Mouse (Mus musculus) hindbrain, embryonic 13.5 days (tissue): Measurements from ENCODE around the gene Gm49383. TPM values are rescaled to one million over a fixed set of nuclear protein-coding genes. Genes with fewer than 3 reads are reported as not detected.
"Not testable (repeated sequence)": the region's sequence is repeated elsewhere in the genome, so short reads cannot be mapped to it uniquely, and the experiment has no call there.

ENCODE experiments used
- ATAC-seq: fragments of 200-750 bp; cut with Nextera tagmentation; 2 replicates; pipeline ENCODE4 v1.8.0; 2017; ENCODE audit warnings: moderate TSS enrichment; ENCODE audit not compliant: low FRiP score
- H3K27ac ChIP-seq: fragments of 300-500 bp; sonication (generic); 2 replicates; pipeline ENCODE4 v1.5.1; 2015; ENCODE audit warnings: inconsistent platforms, mild to moderate bottlenecking, moderate library complexity
- H3K27me3 ChIP-seq: fragments of 300-500 bp; sonication (generic); 2 replicates; pipeline ENCODE4 v1.6.1; 2015; ENCODE audit warnings: mild to moderate bottlenecking, inconsistent platforms
- H3K36me3 ChIP-seq: fragments of 300-500 bp; sonication (generic); 2 replicates; pipeline ENCODE4 v1.6.1; 2015; ENCODE audit warnings: mild to moderate bottlenecking, inconsistent platforms
- H3K4me1 ChIP-seq: fragments of 300-500 bp; sonication (generic); replicated peaks from 2 replicates; pipeline ENCODE4 v1.6.1; 2015; ENCODE audit warnings: inconsistent platforms
- H3K4me2 ChIP-seq: fragments of 300-500 bp; sonication (generic); 2 replicates; pipeline ENCODE4 v1.6.1; 2015; ENCODE audit warnings: inconsistent platforms, mild to moderate bottlenecking, moderate library complexity
- H3K4me3 ChIP-seq: fragments of 300-500 bp; sonication (generic); 2 replicates; pipeline ENCODE4 v1.5.1; 2015; ENCODE audit warnings: mild to moderate bottlenecking, inconsistent platforms
- H3K9ac ChIP-seq: fragments of 300-500 bp; sonication (generic); 2 replicates; pipeline ENCODE4 v1.6.1; 2015; ENCODE audit warnings: mild to moderate bottlenecking, inconsistent platforms
- H3K9me3 ChIP-seq: fragments of 300-500 bp; sonication (generic); 2 replicates; pipeline ENCODE4 v1.6.1; 2016; ENCODE audit warnings: inconsistent platforms
- WGBS: fragments of 180-500 bp; shearing (Covaris S2); methylation state at CpG from one replicate; pipeline ENCODE4 v1.1.7; 2015; 5-methylcytosine and 5-hydroxymethylcytosine counted together
- polyA plus RNA-seq: library from polyadenylated mRNA; unstranded; fragments of >200 nt; fragmentation: Nextera tagmentation; extraction: Ambion mirVana; gene quantifications from 2 replicates; pipeline ENCODE4 v1.2.1, GENCODE M21; 2015

The Gm49383 gene
- polyA plus RNA-seq, 1 experiment from 2014 or later = 18.8 TPM

- Histone ChIP-seq H3K9me3 (no peaks in the 10 kb centered on the region), H3K27me3 (no peaks in the 10 kb centered on the region), H3K4me3 (no peak overlapping the region), H3K36me3 (no peaks in the 10 kb centered on the region), H3K4me2 (no peak overlapping the region), H3K4me1 (peaks cover 9% of the 10 kb centered on the region), H3K27ac (no peak overlapping the region), H3K9ac (no peak overlapping the region)
- 86% methylated on average over 2 of the region's 2 CpGs for WGBS
- ATAC-seq = no peak
Measured at GRCm38 (mm10) chr12:69171307-69171706, 25.6 kb downstream of the Gm49383 start.

DNA sequence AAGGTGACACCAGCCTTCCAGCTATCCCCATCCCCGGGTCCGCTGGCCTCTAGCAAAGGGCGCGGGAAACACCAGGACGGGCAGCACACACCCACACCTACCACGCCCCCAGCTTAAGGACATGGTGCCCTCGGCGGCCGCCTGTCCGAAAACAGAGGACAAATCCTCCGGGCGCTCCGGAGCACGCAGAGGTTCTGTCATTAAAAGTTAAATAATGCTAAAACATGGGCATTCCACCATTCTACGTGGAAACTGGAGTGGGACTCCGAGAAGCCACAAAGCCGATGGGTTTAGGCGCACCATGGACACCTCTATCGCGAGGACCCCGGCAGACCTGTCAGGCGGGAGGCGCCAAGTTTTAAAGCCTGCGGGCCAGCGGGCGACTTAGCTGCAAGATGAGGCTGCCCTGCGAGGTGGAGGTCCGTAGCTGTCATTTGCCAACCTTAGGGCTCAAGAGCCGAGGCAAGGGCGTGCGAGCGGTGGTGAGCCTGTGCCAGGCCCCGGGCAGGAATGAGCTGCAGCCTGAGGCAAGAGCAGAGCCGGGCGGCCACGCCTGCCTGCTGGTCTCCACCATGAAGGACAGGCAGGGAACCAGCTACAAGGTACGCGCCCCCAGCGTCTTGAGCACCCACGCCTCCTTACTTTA is 28.3 kb downstream of the Gm49383 start, which contains the start of gene Lrr1:
Gene Lrr1 (plus strand): TSS at position 354 of the 646 bp plus-strand sequence.
- peak within 1 kb of the TSS; percentile 66 for H3K4me3 ChIP-seq
- whole genome bisulfite sequencing = under 1% methylated on average over 40 of the region's 40 CpGs
- no peaks in the 10 kb centered on the region for H3K27me3 ChIP-seq
- peak within 1 kb of the TSS; percentile 97 for H3K4me2 ChIP-seq
- peak within 1 kb of the TSS; percentile 77 for H3K27ac ChIP-seq
- H3K36me3 ChIP-seq = no peaks in the 10 kb centered on the region
- ATAC-seq = peak; percentile 94
- H3K9ac ChIP-seq = peak within 1 kb of the TSS; percentile 72
- H3K9me3 ChIP-seq = no peaks in the 10 kb centered on the region
- peaks cover 9% of the 10 kb centered on the region for H3K4me1 ChIP-seq

GRCm38 (mm10) chr12:69167656-69168460 is 29.0 kb downstream of the Gm49383 start:
- Histone ChIP-seq H3K4me2 (peak overlapping the region; percentile 97), H3K4me1 (peaks cover 9% of the 10 kb centered on the region), H3K9me3 (no peaks in the 10 kb centered on the region), H3K4me3 (peak overlapping the region; percentile 66), H3K9ac (peak overlapping the region; percentile 72), H3K36me3 (no peaks in the 10 kb centered on the region), H3K27ac (peak overlapping the region; percentile 77), H3K27me3 (no peaks in the 10 kb centered on the region)
- 7% methylated on average over 18 of the region's 18 CpGs for WGBS
- peak; percentile 73 for ATAC-seq

DNA sequence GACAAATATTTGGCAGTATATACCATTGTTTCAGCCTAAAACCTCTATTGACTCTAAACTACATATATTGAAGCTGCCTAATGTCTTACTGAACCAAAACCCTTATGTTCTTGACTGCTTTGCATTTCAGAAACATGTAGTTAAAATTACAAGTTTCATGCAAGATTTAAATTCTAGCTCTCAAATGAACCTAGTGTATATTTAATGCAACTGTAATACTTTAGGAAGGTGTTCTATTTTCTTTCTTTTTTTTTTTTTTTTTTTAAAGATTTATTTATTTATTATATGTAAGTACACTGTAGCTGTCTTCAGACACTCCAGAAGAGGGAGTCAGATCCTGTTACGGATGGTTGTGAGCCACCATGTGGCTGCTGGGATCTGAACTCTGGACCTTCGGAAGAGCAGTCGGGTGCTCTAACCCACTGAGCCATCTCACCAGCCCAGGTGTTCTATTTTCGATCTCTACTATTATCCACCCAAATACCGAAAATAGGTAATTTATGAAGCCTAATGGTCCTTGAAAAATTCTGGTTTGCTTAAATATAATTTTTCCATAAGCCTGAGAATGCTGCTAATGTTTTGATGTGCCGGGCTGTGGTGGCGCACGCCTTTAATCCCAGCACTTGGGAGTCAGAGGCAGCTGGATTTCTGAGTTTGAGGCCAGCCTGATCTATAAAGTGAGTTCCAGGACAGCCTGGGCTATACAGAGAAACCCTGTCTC is 29.9 kb downstream of the Gm49383 start:
- H3K4me2 ChIP-seq, H3K4me3 ChIP-seq, H3K9me3 ChIP-seq, H3K27ac ChIP-seq, H3K4me1 ChIP-seq, H3K27me3 ChIP-seq, ATAC-seq, H3K9ac ChIP-seq, H3K36me3 ChIP-seq: not testable (repeated sequence)
- 72% methylated on average over 8 of the region's 8 CpGs for WGBS

GRCm38 (mm10) chr12:69164904-69165303 is 32.0 kb downstream of the Gm49383 start:
- Histone ChIP-seq H3K9ac (no peak overlapping the region), H3K9me3 (no peaks in the 10 kb centered on the region), H3K4me3 (no peak overlapping the region), H3K4me1 (peaks cover 9% of the 10 kb centered on the region), H3K4me2 (no peak overlapping the region), H3K27ac (no peak overlapping the region), H3K27me3 (no peaks in the 10 kb centered on the region), H3K36me3 (no peaks in the 10 kb centered on the region)
- no peak for ATAC-seq
- WGBS = 64% methylated on average over 3 of the region's 3 CpGs

GRCm38 (mm10) chr12:69163586-69163985 is 33.3 kb downstream of the Gm49383 start:
- not testable (repeated sequence) for H3K27me3 ChIP-seq, H3K4me3 ChIP-seq, H3K9me3 ChIP-seq, H3K4me1 ChIP-seq, ATAC-seq, H3K9ac ChIP-seq, H3K4me2 ChIP-seq, H3K27ac ChIP-seq, H3K36me3 ChIP-seq
- WGBS = 89% methylated on average over 4 of the region's 4 CpGs

GRCm38 (mm10) chr12:69160677-69161076 is 36.2 kb downstream of the Gm49383 start:
- H3K9me3 ChIP-seq, H3K4me2 ChIP-seq, H3K27ac ChIP-seq, H3K4me3 ChIP-seq, H3K9ac ChIP-seq, H3K27me3 ChIP-seq, ATAC-seq: not testable (repeated sequence)
- Histone ChIP-seq H3K36me3 (peaks cover 18% of the 10 kb centered on the region), H3K4me1 (peaks cover 15% of the 10 kb centered on the region)
- WGBS = 83% methylated on average over 2 of the region's 2 CpGs

DNA sequence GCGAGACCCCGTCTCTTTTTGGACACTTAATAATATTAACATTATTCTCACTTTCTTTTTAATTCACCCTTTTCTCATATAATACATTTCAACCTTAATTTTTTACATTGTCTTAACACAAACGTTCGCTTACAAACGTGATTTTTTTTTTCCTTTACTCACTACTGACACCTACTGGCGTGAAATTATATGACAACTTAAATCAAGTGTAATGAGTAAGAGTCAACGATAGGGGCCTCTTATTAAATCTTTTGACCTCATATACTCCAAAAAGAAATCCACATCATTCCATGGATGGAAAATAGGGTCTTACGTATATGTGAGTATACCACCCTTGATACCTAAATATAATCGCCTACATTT is 37.3 kb downstream of the Gm49383 start:
- peak overlapping the region; percentile 30 for H3K4me2 ChIP-seq
- H3K36me3 ChIP-seq = peaks cover 24% of the 10 kb centered on the region
- ATAC-seq = no peak; the same call in 1 of the 2 replicates
- H3K27me3 ChIP-seq = no peaks in the 10 kb centered on the region
- 6% methylated on average over 9 of the region's 9 CpGs for WGBS
- H3K9me3 ChIP-seq = no peaks in the 10 kb centered on the region
- peaks cover 15% of the 10 kb centered on the region for H3K4me1 ChIP-seq
- no peak overlapping the region for H3K27ac ChIP-seq
- H3K9ac ChIP-seq = no peak overlapping the region
- peak overlapping the region; percentile 19 for H3K4me3 ChIP-seq

GRCm38 (mm10) chr12:69158765-69159577 is 37.9 kb downstream of the Gm49383 start, which contains the start of gene Rps29:
Gene Rps29 (minus strand): TSS chr12:69159186.
- peak within 1 kb of the TSS; percentile 72 for H3K4me3 ChIP-seq
- not testable (repeated sequence) for H3K27me3 ChIP-seq, H3K9me3 ChIP-seq
- H3K9ac ChIP-seq = peak within 1 kb of the TSS; percentile 91
- H3K4me1 ChIP-seq = peaks cover 15% of the 10 kb centered on the region
- H3K4me2 ChIP-seq = peak within 1 kb of the TSS; percentile 75
- peak within 1 kb of the TSS; percentile 96 for H3K27ac ChIP-seq
- ATAC-seq = peak; percentile 99
- H3K36me3 ChIP-seq = peaks cover 24% of the 10 kb centered on the region
- WGBS = under 1% methylated on average over 59 of the region's 68 CpGs

DNA sequence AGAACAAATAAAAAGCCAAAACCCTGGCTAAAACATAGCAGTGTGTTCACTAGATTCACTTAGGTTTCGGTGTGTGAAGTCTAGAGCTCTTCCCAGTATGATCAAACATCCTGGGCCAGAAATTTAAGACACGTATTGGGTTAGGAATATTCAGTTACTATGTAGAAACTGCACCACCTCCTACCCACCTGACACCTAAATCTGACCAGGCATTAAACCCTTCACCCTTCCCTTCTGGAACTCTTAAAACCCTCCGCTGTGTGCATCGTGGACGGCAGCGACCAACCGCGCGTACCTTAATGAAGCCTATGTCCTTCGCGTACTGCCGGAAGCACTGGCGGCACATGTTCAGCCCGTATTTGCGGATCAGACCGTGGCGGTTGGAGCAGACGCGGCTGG is 38.5 kb downstream of the Gm49383 start:
- H3K9me3 ChIP-seq = no peaks in the 10 kb centered on the region
- no peaks in the 10 kb centered on the region for H3K27me3 ChIP-seq
- peak overlapping the region; percentile 75 for H3K4me2 ChIP-seq
- WGBS = under 1% methylated on average over 19 of the region's 19 CpGs
- peak overlapping the region; percentile 96 for H3K27ac ChIP-seq
- ATAC-seq = no peak
- H3K4me1 ChIP-seq = peaks cover 15% of the 10 kb centered on the region
- H3K4me3 ChIP-seq = peak overlapping the region; percentile 72
- H3K9ac ChIP-seq = peak overlapping the region; percentile 91
- H3K36me3 ChIP-seq = peaks cover 24% of the 10 kb centered on the region

DNA sequence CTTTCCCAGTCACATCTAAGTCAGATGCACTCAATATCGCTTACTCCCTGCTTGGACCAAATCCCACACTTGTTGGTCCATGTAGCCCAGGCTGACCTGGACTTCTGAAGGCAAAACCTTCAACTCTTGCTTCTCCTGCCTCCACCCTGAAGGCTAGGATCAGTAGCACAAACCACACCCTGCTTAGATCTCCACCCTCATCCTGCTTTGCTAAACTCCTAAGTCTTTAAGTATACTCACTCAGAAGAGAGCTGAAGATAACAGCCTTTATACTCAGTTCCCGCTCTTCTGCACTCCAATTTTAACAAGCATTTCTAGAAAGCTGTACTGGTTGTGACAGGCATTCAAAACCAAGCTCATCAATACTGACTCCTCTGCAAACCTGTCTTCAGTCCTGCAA is 39.8 kb downstream of the Gm49383 start:
- Histone ChIP-seq H3K4me2 (peak overlapping the region; percentile 75; the same call in 1 of the 2 replicates), H3K4me1 (peaks cover 15% of the 10 kb centered on the region), H3K27me3 (no peaks in the 10 kb centered on the region), H3K36me3 (peaks cover 24% of the 10 kb centered on the region), H3K4me3 (peak overlapping the region; percentile 72; the same call in 1 of the 2 replicates), H3K9me3 (no peaks in the 10 kb centered on the region), H3K27ac (no peak overlapping the region), H3K9ac (no peak overlapping the region)
- no peak for ATAC-seq
- 95% methylated on average over 2 of the region's 2 CpGs for WGBS
